7 mouse cellular contexts compared by ENCODE assay signal in genomic region chr17:48543301-48543765, GRCm38 (mm10).
DNase-seq lines count a peak whose midpoint lies in the region; ATAC-seq and TF ChIP-seq lines count a peak whose summit lies in the region.

No protein-coding gene starts in this region.

- no peaks in the 10 kb centered on the region for H3K27me3 ChIP-seq in kidney, postnatal 0 days (ENCODE audit: insufficient read depth, low read length)
- no peaks in the 10 kb centered on the region for H3K27me3 ChIP-seq in lung, postnatal 0 days (replicated peaks; ENCODE audit: insufficient read depth, low read length)

- no peak overlapping the region for H3K27ac ChIP-seq in kidney, postnatal 0 days
- no peak overlapping the region for H3K27ac ChIP-seq in lung, postnatal 0 days (ENCODE audit: low read length)

- ATAC-seq in kidney, postnatal 0 days (replicated peaks; ENCODE audit: low FRiP score, low read depth): no peak
- peak; percentile 55 for ATAC-seq in lung, postnatal 0 days
- ATAC-seq in megakaryocyte, adult 5-6 weeks (ENCODE audit: poor library complexity, severe bottlenecking): no peak

- 30% methylated on average over 15 of the region's 15 CpGs for WGBS in kidney, postnatal 0 days
- 43% methylated on average over 15 of the region's 15 CpGs for WGBS in lung, postnatal 0 days

- H3K9ac ChIP-seq in kidney, postnatal 0 days (ENCODE audit: low read depth, low read length): no peak overlapping the region
- no peak overlapping the region; the same call in 1 of the 2 replicates for H3K9ac ChIP-seq in lung, postnatal 0 days (replicated peaks; ENCODE audit: low read depth)

- no peak for TF ChIP-seq CTCF in kidney, postnatal 0 days (IDR thresholded peaks at IDR 0.05; ENCODE audit: low read depth)
- no peak for TF ChIP-seq CTCF in lung, postnatal 0 days (IDR thresholded peaks at IDR 0.05)

- no peak overlapping the region for H3K4me3 ChIP-seq in kidney, postnatal 0 days (replicated peaks; ENCODE audit: low read depth, low read length)
- H3K4me3 ChIP-seq in lung, postnatal 0 days (ENCODE audit: low read depth, low read length): no peak overlapping the region

- peaks cover 9% of the 10 kb centered on the region; the same call in 1 of the 2 replicates for H3K4me1 ChIP-seq in kidney, postnatal 0 days (replicated peaks; ENCODE audit: insufficient read depth, low read length)
- H3K4me1 ChIP-seq in lung, postnatal 0 days (ENCODE audit: insufficient read depth, low read depth, low read length): no peaks in the 10 kb centered on the region

- DNase-seq in Muller cell, postnatal 12 days (ENCODE audit: inconsistent ontology term): peak; percentile 8
- peak; percentile 87 for DNase-seq in brain, adult 2 months (ENCODE audit: low read depth, low spot score)
- no peak for DNase-seq in kidney, postnatal 0 days (ENCODE audit: low spot score)
- peak; percentile 40 for DNase-seq in lung, postnatal 0 days (ENCODE audit: low spot score)
- DNase-seq in adrenal gland, postnatal 10 days: no peak
- no peak for DNase-seq in natural killer cell, adult 2 months (ENCODE audit: low spot score in 2 of 2)

- no peak for TF ChIP-seq EP300 in lung, postnatal 0 days (IDR thresholded peaks at IDR 0.05)

- H3K4me2 ChIP-seq in kidney, postnatal 0 days (ENCODE audit: low read length): peak overlapping the region; percentile 38
- peak overlapping the region; percentile 43 for H3K4me2 ChIP-seq in lung, postnatal 0 days (replicated peaks; ENCODE audit: low read depth, low read length)

- H3K36me3 ChIP-seq in kidney, postnatal 0 days (ENCODE audit: insufficient read depth, low read length): no peaks in the 10 kb centered on the region
- no peaks in the 10 kb centered on the region for H3K36me3 ChIP-seq in lung, postnatal 0 days (ENCODE audit: insufficient read depth, low read length)

- no peaks in the 10 kb centered on the region for H3K9me3 ChIP-seq in kidney, postnatal 0 days (replicated peaks; ENCODE audit: low read length)
- H3K9me3 ChIP-seq in lung, postnatal 0 days (ENCODE audit: low read length): no peaks in the 10 kb centered on the region

Comparison
In these comparisons a context has a peak if more than half of its experiments do, and no peak if none do; other contexts are left out.
1. DNase-seq: peak in Muller cell, postnatal 12 days (single experiment), brain, adult 2 months (single experiment) and lung, postnatal 0 days (single experiment); none in kidney, postnatal 0 days (single experiment), adrenal gland, postnatal 10 days (single experiment) and natural killer cell, adult 2 months (0 of 2).